Mouse (Mus musculus): ENCODE measurements around the gene Ripor2.

GRCm38 (mm10) chr13:24646324-24646723 lies 64.3 kb downstream of the Ripor2 start:
- TF ChIP-seq CTCF (conservative IDR thresholded peaks at IDR 0.05; ENCODE audit: low read length) (no peak), POU5F1 (IDR thresholded peaks at IDR 0.05; ENCODE audit: borderline replicate concordance, low read length) (no peak), NANOG (IDR thresholded peaks at IDR 0.05; ENCODE audit: borderline replicate concordance, low read length) (no peak)
